ENCODE assay signal across 9 mouse cellular contexts in the genomic region with DNA sequence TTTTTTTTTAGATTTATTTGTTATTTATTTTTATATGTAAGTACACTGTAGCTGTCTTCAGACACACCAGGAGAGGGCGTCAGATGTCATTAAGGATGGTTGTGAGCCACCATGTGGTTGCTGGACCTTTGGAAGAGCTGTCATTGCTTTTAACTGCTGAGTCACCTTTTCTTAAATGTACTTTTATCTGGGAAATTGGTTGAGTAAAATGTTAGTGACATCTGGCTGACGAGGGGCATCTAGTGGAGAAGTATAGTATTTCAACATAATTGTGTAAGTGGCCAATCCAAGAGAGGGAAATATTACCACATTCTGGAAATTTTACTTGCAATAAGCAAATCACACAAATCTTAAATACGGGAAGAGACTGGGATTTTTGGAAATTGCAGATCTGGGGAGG. TPM values are rescaled to one million over a fixed set of nuclear protein-coding genes. Genes with fewer than 3 reads are reported as not detected.
DNase-seq lines count a peak whose midpoint lies in the region.
"Had no signal": no experiment of that assay in that cellular context is flagged by ENCODE, and none has a peak within 500 bp of the region (broad histone marks: within the 10 kb centered on the region; RNA-seq: fewer than 3 reads in every experiment).

No protein-coding gene starts in this region.

- intact Hi-C loops in left cerebral cortex, postnatal 10 days (cut with DNase I): no loop called here

- peak; percentile 51 for DNase-seq in cerebellum, adult 9-11 months
- no peak for DNase-seq in cerebellum, adult 8-10 months
- peak; percentile 34 to 49 for DNase-seq in left cerebral cortex, postnatal 10 days (ENCODE audit: extremely low spot score in 1 of 2, low spot score in 2 of 2)
- no peak for DNase-seq in left cerebral cortex, adult 8-10 months (ENCODE audit: low spot score in 2 of 2)
- DNase-seq in NIH3T3 (ENCODE audit: low read depth): peak; percentile 87
- DNase-seq in fibroblast of lung, adult 2 months (ENCODE audit: low read depth): peak; percentile 72
- DNase-seq in lung, postnatal 36 days: peak; percentile 75
- no peak for DNase-seq in frontal cortex, postnatal 10 days (ENCODE audit: low spot score in 2 of 2)

RNA-seq across cellular contexts. Expression of a gene that starts 3.2 kb away (rescaled TPM):
- total RNA-seq in left cerebral cortex, postnatal 10 days (2021): 100 to 1,000 TPM; 227 to 240 TPM
- 100 to 1,000 TPM; 253 to 266 (median 261) TPM for total RNA-seq in left cerebral cortex, adult 8-10 months (2022)

RNA-seq across cellular contexts. Expression of a gene that starts 15.9 kb away (rescaled TPM):
- total RNA-seq in left cerebral cortex, postnatal 10 days (2021): 10 to 100 TPM; 63.3 to 65.8 TPM
- total RNA-seq in left cerebral cortex, adult 8-10 months (2022): 10 to 100 TPM; 51.8 to 58.0 (median 54.8) TPM

RNA-seq across cellular contexts. Expression of a gene that starts 42.2 kb away (rescaled TPM):
- under 1 TPM in 1 of 2 experiments, not detected in 1; 0.34 TPM for total RNA-seq in left cerebral cortex, postnatal 10 days (2021)
- under 1 TPM in 1 of 4 experiments, not detected in 3; 0.42 TPM for total RNA-seq in left cerebral cortex, adult 8-10 months (2022)
- total RNA-seq: layer of hippocampus, adult 8-10 months had no signal

RNA-seq across cellular contexts. Expression of a gene that starts 49.3 kb away (rescaled TPM):
- 100 to 1,000 TPM; 112 to 115 TPM for total RNA-seq in left cerebral cortex, postnatal 10 days (2021)
- total RNA-seq in left cerebral cortex, adult 8-10 months (2022): 10 to 100 TPM; 66.3 to 83.6 (median 76.6) TPM

RNA-seq across cellular contexts. Expression of a gene that starts 51.0 kb away (rescaled TPM):
- total RNA-seq in left cerebral cortex, postnatal 10 days (2021): under 1 TPM; 0.28 to 0.71 TPM
- under 1 TPM; 0.34 to 0.93 (median 0.69) TPM for total RNA-seq in left cerebral cortex, adult 8-10 months (2022)

Comparison
In these comparisons a context has a peak if more than half of its experiments do, and no peak if none do; other contexts are left out.
1. DNase-seq: peak in cerebellum, adult 9-11 months (single experiment), left cerebral cortex, postnatal 10 days (2 of 2), NIH3T3 (single experiment), fibroblast of lung, adult 2 months (single experiment) and lung, postnatal 36 days (single experiment); none in cerebellum, adult 8-10 months (single experiment), left cerebral cortex, adult 8-10 months (0 of 2) and frontal cortex, postnatal 10 days (0 of 2).